In the genomic region with DNA sequence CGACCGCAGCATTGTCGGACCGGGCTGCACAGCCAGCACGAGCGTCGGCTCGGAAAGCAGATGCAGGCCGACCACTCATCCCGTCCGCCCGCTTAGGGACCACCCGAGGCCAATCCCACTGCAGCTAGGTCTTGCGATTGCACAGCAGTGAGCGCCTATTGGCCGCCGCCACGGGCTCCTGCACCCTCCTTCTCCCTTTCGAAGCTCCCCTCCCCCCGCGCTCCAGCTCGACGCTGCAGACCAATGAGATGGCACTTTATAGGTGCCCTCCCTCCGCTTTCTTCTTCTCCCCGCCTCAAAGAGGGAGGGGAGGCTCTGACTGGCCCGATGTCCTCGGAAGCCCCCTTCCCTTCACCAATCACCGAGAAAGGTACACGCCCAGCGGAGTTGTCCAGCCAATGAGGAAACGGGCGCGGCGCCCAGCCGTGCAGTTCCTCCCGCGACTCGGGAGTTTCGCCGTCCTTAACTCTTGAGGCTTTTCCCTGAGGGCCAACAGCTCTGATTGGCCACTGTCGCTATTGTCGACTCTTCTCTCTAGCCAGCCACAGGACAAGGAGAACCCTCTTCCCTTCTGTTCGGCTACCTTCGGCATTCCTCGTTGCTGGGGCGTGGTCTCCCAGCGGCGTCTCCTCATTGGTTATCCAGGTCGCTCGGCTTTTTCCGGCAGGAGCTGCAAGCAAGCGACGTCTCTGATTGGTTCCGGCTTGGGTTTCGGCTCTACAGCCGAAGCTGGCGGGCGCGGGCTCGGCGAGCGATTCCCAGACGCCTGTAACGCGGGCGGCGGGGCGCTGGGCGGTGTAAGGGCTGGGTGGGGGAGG, we compare ENCODE assay signal across 7 mouse cellular contexts. TPM values are rescaled to one million over a fixed set of nuclear protein-coding genes. Genes with fewer than 3 reads are reported as not detected.
DNase-seq lines count a peak whose midpoint lies in the region; ATAC-seq lines count a peak whose summit lies in the region.

Gsk3b (plus strand) TSS at position 373 of the 818 bp plus-strand sequence.

- no peaks in the 10 kb centered on the region for H3K27me3 ChIP-seq in embryonic facial prominence, embryonic 12.5 days
- no peaks in the 10 kb centered on the region for H3K27me3 ChIP-seq in limb, embryonic 11.5 days (ENCODE audit: control insufficient read depth, insufficient read depth, low read length)
- H3K27me3 ChIP-seq in midbrain, embryonic 14.5 days (ENCODE audit: control insufficient read depth, insufficient read depth, low read length) = no peaks in the 10 kb centered on the region

- H3K4me2 ChIP-seq in embryonic facial prominence, embryonic 12.5 days (replicated peaks) = peak within 1 kb of the TSS; percentile 84
- peak within 1 kb of the TSS; percentile 69 for H3K4me2 ChIP-seq in limb, embryonic 11.5 days (ENCODE audit: low read depth, severe bottlenecking)
- peak within 1 kb of the TSS; percentile 93 for H3K4me2 ChIP-seq in midbrain, embryonic 14.5 days (ENCODE audit: low read length)

- no peaks in the 10 kb centered on the region for H3K9me3 ChIP-seq in embryonic facial prominence, embryonic 12.5 days
- no peaks in the 10 kb centered on the region for H3K9me3 ChIP-seq in limb, embryonic 11.5 days (ENCODE audit: control insufficient read depth, low read length)
- no peaks in the 10 kb centered on the region for H3K9me3 ChIP-seq in midbrain, embryonic 14.5 days (ENCODE audit: control insufficient read depth, low read length)

- H3K9ac ChIP-seq in embryonic facial prominence, embryonic 12.5 days = peak within 1 kb of the TSS; percentile 97
- peak within 1 kb of the TSS; percentile 97 for H3K9ac ChIP-seq in limb, embryonic 11.5 days (ENCODE audit: low read length)
- H3K9ac ChIP-seq in midbrain, embryonic 14.5 days (replicated peaks; ENCODE audit: low read length) = peak within 1 kb of the TSS; percentile 99

- H3K27ac ChIP-seq in embryonic facial prominence, embryonic 12.5 days = peak within 1 kb of the TSS; percentile 100
- H3K27ac ChIP-seq in limb, embryonic 11.5 days (replicated peaks; ENCODE audit: low read depth, low read length) = peak within 1 kb of the TSS; percentile 100
- H3K27ac ChIP-seq in midbrain, embryonic 14.5 days (replicated peaks; ENCODE audit: low read depth, low read length) = peak within 1 kb of the TSS; percentile 99

- H3K4me3 ChIP-seq in embryonic facial prominence, embryonic 12.5 days = peak within 1 kb of the TSS; percentile 90
- peak within 1 kb of the TSS; percentile 80 for H3K4me3 ChIP-seq in limb, embryonic 11.5 days (ENCODE audit: low read depth, low read length)
- peak within 1 kb of the TSS; percentile 95 for H3K4me3 ChIP-seq in midbrain, embryonic 14.5 days (replicated peaks; ENCODE audit: low read depth, low read length)

- H3K36me3 ChIP-seq in embryonic facial prominence, embryonic 12.5 days = no peaks in the 10 kb centered on the region
- H3K36me3 ChIP-seq in limb, embryonic 11.5 days (ENCODE audit: control insufficient read depth, insufficient read depth, low read length) = no peaks in the 10 kb centered on the region
- H3K36me3 ChIP-seq in midbrain, embryonic 14.5 days (ENCODE audit: control insufficient read depth, insufficient read depth, low read length) = no peaks in the 10 kb centered on the region

- peak; percentile 98 for DNase-seq in adrenal gland, postnatal 25 days
- DNase-seq in heart, adult 11 months = peak; percentile 100
- DNase-seq in kidney, adult 18-20 months = peak; percentile 100
- DNase-seq in limb, embryonic 11.5 days (ENCODE audit: low spot score) = peak; percentile 98
- DNase-seq in midbrain, embryonic 14.5 days = peak; percentile 100
- peak; percentile 95 to 99 for DNase-seq in spleen, adult 18-20 months

- H3K4me1 ChIP-seq in embryonic facial prominence, embryonic 12.5 days = peaks cover 15% of the 10 kb centered on the region
- peaks cover 11% of the 10 kb centered on the region; the same call in 1 of the 2 replicates for H3K4me1 ChIP-seq in limb, embryonic 11.5 days (ENCODE audit: control insufficient read depth, insufficient read depth, low read length)
- peaks cover 12% of the 10 kb centered on the region for H3K4me1 ChIP-seq in midbrain, embryonic 14.5 days (ENCODE audit: control insufficient read depth, insufficient read depth, low read length)

- under 1% methylated on average over 68 of the region's 69 CpGs for WGBS in embryonic facial prominence, embryonic 12.5 days
- WGBS in limb, embryonic 11.5 days = 0% methylated on average over 63 of the region's 69 CpGs
- under 1% methylated on average over 69 of the region's 69 CpGs for WGBS in midbrain, embryonic 14.5 days

- peak; percentile 97 for ATAC-seq in embryonic facial prominence, embryonic 12.5 days (ENCODE audit: insufficient number of reproducible peaks, insufficient read depth, low FRiP score, low TSS enrichment)
- ATAC-seq in limb, embryonic 11.5 days (ENCODE audit: insufficient number of reproducible peaks, low FRiP score, low TSS enrichment, low read depth) = peak; percentile 94
- peak; percentile 93 for ATAC-seq in midbrain, embryonic 14.5 days (ENCODE audit: low FRiP score, low TSS enrichment)

RNA-seq across cellular contexts. Expression of gene Gsk3b, which starts in this region (rescaled TPM):
- 77.8 and 81.7 TPM in 2 replicates for total RNA-seq in adrenal gland, postnatal 25 days (2021)
- polyA plus RNA-seq in embryonic facial prominence, embryonic 12.5 days (2016; fragmentation: Nextera tagmentation; extraction: Ambion mirVana) = 81.9 and 82.6 TPM in 2 replicates
- polyA plus RNA-seq in limb, embryonic 11.5 days (2014; fragmentation: Nextera tagmentation; extraction: Ambion mirVana) = 67.5 and 70.4 TPM in 2 replicates
- 197 and 216 TPM in 2 replicates for polyA plus RNA-seq in midbrain, embryonic 14.5 days (2014; fragmentation: Nextera tagmentation; extraction: Ambion mirVana)

Comparison
In these comparisons a context has a peak if more than half of its experiments do, and no peak if none do; other contexts are left out.
1. Peak in every context shown above with its lines: DNase-seq, ATAC-seq, H3K4me3 ChIP-seq and H3K27ac ChIP-seq.